Mouse (Mus musculus): ENCODE data around the gene Tep1. TPM values are rescaled to one million over a fixed set of nuclear protein-coding genes. Genes with fewer than 3 reads are reported as not detected.
"Not testable (repeated sequence)": the region's sequence is repeated elsewhere in the genome, so short reads cannot be mapped to it uniquely, and the experiment has no call there.

Tep1 gene
- total RNA-seq, 2 experiments from 2014 or later = 161 to 215 TPM

DNA sequence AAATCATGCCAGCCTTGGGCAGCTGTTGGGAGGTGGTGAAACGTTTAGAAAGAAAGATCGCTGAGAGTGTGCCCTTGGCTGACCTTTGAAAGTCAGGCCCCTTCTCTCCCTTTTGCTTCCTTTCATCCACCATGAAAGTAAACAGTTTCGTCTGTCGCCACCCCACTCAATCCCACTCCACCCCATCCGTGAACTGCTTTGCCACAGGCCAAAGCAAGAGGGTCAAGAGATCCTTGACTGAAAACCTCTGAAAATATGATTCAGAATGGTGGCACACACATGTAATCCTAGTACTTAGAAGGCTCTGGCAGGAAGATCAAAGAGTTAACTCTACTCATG lies 414 bp upstream of the Tep1 start:
- ATAC-seq (ENCODE audit: poor library complexity, severe bottlenecking) = no peak; the same call in none of the 2 replicates

DNA sequence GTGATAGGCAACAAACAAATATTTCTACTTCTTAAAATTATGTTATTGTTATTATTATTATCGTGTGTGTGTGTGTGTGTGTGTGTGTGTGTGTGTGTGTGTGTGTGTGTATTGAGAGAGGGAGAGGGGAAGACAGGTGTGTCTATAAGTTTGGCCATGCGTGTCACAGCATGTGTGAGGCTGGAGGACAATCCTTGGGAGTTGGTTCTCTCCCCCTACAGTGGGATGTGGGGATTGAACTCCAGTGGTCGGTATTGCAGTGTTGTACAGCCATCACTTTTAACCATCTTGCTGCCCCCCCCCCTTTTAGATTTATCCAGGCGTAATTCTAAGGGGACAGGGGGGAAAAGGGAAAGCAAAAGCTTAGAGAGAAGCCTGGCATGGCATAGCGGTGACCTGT lies 1.7 kb downstream of the Tep1 start:
- ATAC-seq (ENCODE audit: poor library complexity, severe bottlenecking) = no peak

GRCm38 (mm10) chr14:50868211-50868610 lies 2.1 kb downstream of the Tep1 start:
- ATAC-seq (ENCODE audit: poor library complexity, severe bottlenecking) = no peak

DNA sequence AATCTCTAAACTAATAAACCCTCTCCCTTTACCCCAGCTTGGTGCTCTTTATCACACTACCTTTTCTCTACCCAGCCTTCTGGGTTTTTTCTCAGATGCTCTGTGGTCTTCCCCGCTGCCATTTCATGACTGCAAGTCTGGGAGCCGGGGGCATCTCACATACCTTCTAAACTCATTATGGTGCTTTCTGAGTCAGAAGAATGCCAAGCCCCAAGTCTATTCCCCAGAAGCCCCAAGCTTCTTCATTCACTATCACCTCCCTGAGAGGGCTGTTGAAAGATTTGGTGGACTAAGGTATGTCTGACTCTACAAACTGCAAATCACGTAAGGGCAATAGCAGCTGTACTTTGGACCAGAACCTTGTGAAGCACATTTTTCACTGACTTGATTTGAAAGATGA lies 3.4 kb downstream of the Tep1 start:
- ATAC-seq (ENCODE audit: poor library complexity, severe bottlenecking) = no peak

- peak; percentile 90 for ATAC-seq (ENCODE audit: poor library complexity, severe bottlenecking)
These were observed 5.4 kb downstream of the Tep1 start for GRCm38 (mm10) chr14:50865005-50865404.

GRCm38 (mm10) chr14:50862641-50863040 lies 7.7 kb downstream of the Tep1 start:
- no peak for ATAC-seq (ENCODE audit: poor library complexity, severe bottlenecking)

GRCm38 (mm10) chr14:50855788-50856187 lies 14.6 kb downstream of the Tep1 start:
- no peak for ATAC-seq (ENCODE audit: poor library complexity, severe bottlenecking)

DNA sequence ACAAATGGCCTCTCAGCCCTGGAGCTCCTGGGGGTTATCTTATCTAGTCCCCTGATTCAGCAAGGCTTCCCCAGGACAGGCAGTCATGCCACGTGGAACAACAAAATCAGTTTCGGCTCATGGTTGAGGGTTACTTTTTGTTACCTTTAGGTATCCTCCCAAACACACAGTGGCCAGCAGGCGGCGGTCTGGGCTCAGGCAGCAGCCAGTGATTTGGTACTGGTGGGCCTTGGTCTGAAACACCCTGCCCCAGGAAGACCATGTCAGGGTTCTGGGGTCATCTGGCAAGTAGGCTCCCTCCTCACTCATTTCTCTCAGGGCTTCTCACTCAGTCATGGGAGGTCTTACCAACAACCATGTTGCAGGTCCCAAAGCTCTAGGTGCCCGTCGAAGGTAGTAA lies 33.1 kb downstream of the Tep1 start:
- no peak for ATAC-seq (ENCODE audit: poor library complexity, severe bottlenecking)

DNA sequence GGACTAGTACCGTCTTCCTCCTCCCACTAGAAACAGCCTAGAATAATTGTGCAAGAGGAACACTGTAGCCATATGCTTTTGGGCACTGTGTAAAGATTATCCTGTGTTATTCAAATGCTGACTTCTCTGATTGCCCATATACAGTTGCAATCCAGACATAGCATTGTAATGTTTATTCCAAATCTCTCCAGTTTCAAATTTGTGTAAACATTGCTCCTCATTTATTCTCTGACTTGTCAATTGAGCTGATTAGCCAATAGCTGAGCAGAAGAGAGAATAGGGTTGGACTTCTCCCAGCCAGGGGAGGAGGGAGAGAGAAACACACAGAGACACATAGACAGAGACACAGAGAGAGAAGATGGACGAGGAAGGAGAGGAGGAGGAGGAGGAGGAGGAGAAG lies 35.9 kb downstream of the Tep1 start:
- ATAC-seq (ENCODE audit: poor library complexity, severe bottlenecking) = peak; percentile 31

DNA sequence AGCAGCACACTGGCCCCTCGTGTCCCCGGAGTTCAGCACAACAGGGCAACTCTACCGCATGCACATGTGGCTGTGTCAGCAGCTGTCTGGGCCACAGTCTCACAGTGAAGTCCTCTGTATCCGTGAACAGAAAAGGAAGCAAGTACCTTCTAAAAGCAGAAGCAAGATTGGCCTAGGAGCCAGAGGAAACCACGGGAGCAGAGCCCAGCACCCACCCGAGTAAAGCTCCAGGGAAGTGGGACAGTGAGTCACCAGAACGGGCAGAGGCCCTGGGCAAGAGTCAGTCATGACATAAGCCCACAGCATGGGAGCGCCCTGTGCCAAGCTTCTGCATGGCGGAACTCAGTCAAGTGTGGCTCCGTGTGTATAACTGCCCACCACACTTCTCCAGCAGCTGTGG lies 36.4 kb downstream of the Tep1 start:
- ATAC-seq (ENCODE audit: poor library complexity, severe bottlenecking) = peak; percentile 88

DNA sequence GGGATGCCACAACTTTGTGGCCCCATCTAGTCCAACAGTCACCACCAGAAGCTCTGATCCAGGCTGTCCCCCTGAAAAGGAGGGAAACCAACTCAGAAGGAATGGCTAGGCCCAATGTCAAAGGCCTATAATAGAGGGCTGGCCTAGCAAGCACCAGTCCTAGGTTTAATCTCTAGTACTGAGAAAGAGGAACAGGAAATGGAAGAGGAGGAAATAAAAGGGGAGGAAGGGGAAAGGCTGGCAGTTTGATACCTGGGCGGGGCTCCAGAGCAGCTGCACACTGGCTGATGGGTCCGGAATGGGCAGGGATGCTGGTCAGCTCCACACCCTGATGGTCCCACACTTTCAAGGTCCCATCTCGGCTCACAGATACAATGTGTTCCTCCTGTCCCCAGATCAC lies 40.5 kb downstream of the Tep1 start:
- ATAC-seq (ENCODE audit: poor library complexity, severe bottlenecking) = peak; percentile 57

- ATAC-seq (ENCODE audit: poor library complexity, severe bottlenecking) = no peak
These were observed 43.8 kb downstream of the Tep1 start for GRCm38 (mm10) chr14:50826579-50826978.

DNA sequence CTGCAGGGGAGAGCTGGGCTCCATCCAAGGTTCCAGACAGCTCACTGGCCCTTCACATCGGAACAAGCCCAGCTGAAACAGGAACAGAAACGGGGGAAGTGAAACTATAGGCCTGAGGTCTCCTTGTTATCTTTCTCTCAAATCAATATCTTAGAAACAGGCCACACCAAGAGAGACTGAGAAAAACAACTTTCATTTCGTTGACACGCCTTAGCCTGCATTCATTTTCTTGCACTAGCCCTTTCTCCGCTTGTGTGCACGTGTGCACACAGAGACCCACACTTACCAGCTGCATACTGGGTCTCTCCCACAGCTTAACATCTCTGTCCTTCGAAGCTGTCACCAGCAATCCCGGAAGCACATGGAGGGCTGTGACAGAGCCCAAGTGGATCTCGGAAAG lies 46.1 kb downstream of the Tep1 start:
- peak; percentile 90 for ATAC-seq (ENCODE audit: poor library complexity, severe bottlenecking)

DNA sequence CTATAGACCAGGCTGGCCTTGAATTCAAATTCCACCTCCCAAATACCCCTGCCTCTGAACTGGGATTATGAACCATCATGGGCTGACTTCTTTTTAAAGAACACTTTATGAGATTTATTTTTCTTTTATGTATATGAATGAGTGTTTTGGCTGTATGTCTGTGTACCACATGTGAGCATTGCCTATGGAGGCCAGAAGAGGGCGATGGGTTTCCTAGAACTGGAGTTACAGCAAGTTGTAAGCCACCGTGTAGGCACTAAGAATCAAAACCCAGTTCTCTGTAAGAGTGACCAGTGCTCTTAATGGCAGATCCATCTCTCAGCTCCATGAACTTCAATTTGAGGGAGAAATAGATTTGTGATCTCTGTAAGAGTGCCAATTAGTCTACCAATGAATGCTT lies 47.1 kb downstream of the Tep1 start:
- no peak for ATAC-seq (ENCODE audit: poor library complexity, severe bottlenecking)

DNA sequence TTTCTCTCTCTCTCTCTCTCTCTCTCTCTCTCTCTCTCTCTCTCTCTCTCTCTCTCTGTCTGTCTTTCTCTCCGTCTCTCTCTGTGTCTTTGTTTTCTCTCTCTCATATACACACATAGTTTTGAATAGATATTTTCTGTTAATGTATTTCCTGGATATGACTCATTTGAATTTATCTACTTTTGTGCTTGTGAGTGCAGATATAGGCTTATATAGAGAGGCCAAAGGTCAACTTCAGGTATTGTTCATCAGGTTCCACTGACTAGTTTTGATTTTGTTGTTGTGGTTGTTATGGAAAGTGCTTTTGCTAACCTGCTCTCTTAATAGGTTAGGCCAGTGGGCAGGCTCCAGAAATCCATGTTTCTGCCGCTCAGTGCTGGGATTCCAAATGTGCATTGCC lies 57.3 kb downstream of the Tep1 start:
- ATAC-seq (ENCODE audit: poor library complexity, severe bottlenecking) = no peak

DNA sequence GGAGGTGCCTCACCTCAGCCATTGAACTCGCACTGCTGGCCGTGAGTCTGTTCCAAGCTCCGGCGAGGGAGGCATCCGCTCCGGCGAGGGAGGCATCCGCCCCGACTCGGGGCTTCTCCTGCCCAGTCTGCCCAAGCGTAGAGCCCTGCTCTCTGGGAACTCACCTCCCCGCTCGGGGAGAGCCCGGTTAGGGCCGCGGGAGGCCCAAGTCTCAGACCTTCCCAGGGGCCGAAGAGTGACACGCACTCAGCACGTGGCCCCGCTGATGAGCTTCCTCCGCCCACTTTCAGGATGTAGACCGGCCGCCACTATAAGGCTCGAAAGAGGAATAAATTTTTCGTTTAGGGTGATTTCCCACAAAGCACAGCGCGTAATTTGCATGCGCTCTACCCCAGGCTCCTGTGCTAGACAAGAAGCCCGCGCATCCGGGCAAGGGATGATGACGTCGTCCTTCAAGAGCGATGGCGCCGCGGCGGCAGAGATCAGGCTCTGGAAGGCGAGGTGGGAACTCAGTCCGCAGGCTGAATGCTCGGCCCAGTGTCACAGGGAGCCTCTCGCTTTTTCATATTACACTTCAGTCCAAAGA lies 62.8 kb downstream of the Tep1 start, which contains the start of the genes Ccnb1ip1 and Parp2:
TSS of gene Ccnb1ip1 (minus strand) at position 246 of the 586 bp plus-strand sequence.
TSS of gene Parp2 (plus strand) at position 355 of the 586 bp plus-strand sequence.
- peak; percentile 95 for ATAC-seq (ENCODE audit: poor library complexity, severe bottlenecking)

DNA sequence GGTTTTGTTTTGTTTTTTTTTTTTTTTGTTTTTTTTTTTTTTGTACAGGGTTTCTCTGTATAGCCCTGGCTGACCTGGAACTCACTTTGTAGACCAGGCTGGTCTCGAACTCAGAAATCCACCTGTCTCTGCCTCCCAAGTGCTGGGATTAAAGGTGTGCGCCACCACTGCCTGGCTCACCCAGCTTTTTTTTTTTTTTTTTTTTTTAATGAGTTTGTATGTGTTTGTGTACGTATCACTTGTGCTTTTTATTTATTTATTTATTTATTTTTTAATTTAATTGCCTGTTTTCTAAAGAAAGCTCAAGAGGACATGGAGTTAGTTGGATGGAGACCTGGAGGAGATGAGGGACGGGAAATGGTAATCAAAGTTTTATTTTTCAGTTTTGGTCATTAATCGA lies 63.9 kb downstream of the Tep1 start:
- ATAC-seq (ENCODE audit: poor library complexity, severe bottlenecking) = not testable (repeated sequence)

GRCm38 (mm10) chr14:50804683-50805082 lies 65.7 kb downstream of the Tep1 start:
- no peak for ATAC-seq (ENCODE audit: poor library complexity, severe bottlenecking)

DNA sequence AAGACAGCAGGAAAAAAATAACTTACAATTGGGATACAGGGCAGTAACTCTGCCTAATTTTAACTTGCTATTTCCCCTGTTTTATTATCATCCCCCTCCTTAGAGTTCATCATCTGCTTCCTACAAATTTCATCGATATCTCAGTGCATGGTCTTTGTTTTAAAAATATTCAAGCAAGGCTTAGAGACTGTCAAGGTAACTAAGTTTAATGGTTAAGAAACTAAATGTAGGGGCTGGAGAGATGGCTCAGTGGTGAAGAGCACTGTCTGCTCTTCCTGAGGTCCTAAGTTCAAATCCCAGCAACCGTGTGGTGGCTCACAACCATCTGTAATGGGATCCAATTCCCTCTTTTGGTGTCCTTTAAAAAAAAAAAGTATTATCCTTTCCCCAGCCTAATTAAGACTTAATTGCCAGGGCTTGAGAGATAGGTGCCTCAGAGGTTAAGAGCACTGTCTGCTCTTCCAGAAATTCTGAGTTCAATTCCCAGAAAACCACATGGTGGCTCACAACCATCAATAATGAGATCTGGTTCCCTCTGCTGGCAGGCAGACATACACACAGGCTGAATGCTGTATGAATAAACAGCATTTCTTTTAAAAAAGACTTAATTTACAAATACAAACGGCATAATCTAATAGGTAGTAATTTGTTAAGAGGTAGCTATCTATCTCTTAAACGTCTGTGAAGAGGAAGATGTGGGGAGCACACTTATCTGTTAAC lies 67.4 kb downstream of the Tep1 start:
- ATAC-seq (ENCODE audit: poor library complexity, severe bottlenecking) = no peak

GRCm38 (mm10) chr14:50802441-50802840 lies 67.9 kb downstream of the Tep1 start:
- ATAC-seq (ENCODE audit: poor library complexity, severe bottlenecking) = no peak

GRCm38 (mm10) chr14:50799502-50800259 lies 70.7 kb downstream of the Tep1 start:
- peak; percentile 80 for ATAC-seq (ENCODE audit: poor library complexity, severe bottlenecking)

GRCm38 (mm10) chr14:50798512-50798911 lies 71.8 kb downstream of the Tep1 start:
- peak; percentile 76 for ATAC-seq (ENCODE audit: poor library complexity, severe bottlenecking)

All from megakaryocyte, adult 5-6 weeks (primary cell).